Mouse (Mus musculus) embryonic facial prominence, embryonic 13.5 days (tissue): ENCODE data around the gene Chn2. TPM values are rescaled to one million over a fixed set of nuclear protein-coding genes. Genes with fewer than 3 reads are reported as not detected.

Experiments used
- ATAC-seq: fragments of 200-750 bp; cut with Nextera tagmentation; 2 replicates; pipeline ENCODE4 v1.8.0; 2017; ENCODE audit warnings: low read depth; ENCODE audit not compliant: insufficient number of reproducible peaks, insufficient read depth, low FRiP score, low TSS enrichment
- H3K27ac ChIP-seq: fragments of 300-500 bp; sonication (generic); 2 replicates; pipeline ENCODE4 v1.5.1; 2015; ENCODE audit warnings: moderate library complexity, mild to moderate bottlenecking, inconsistent platforms
- H3K27me3 ChIP-seq: fragments of 300-500 bp; sonication (generic); 2 replicates; pipeline ENCODE4 v1.6.1; 2015; ENCODE audit warnings: mild to moderate bottlenecking, inconsistent platforms
- H3K36me3 ChIP-seq: fragments of 300-500 bp; sonication (generic); 2 replicates; pipeline ENCODE4 v1.6.1; 2015; ENCODE audit warnings: mild to moderate bottlenecking, inconsistent platforms
- H3K4me1 ChIP-seq: fragments of 300-500 bp; sonication (generic); 2 replicates; pipeline ENCODE4 v1.6.1; 2015; ENCODE audit warnings: inconsistent platforms
- H3K4me2 ChIP-seq: fragments of 300-500 bp; sonication (generic); 2 replicates; pipeline ENCODE4 v1.6.1; 2015; ENCODE audit warnings: moderate library complexity, mild to moderate bottlenecking, inconsistent platforms
- H3K4me3 ChIP-seq: fragments of 300-500 bp; sonication (generic); 2 replicates; pipeline ENCODE4 v1.5.1; 2015; ENCODE audit warnings: mild to moderate bottlenecking, inconsistent platforms
- H3K9ac ChIP-seq: fragments of 300-500 bp; sonication (generic); 2 replicates; pipeline ENCODE4 v1.6.1; 2015; ENCODE audit warnings: mild to moderate bottlenecking, inconsistent platforms
- H3K9me3 ChIP-seq: fragments of 300-500 bp; sonication (generic); 2 replicates; pipeline ENCODE4 v1.6.1; 2016; ENCODE audit warnings: inconsistent platforms
- WGBS: fragments of 180-500 bp; shearing (Covaris S2); methylation state at CpG from one replicate; pipeline ENCODE4 v1.1.7; 2015; ENCODE audit warnings: mixed read lengths; 5-methylcytosine and 5-hydroxymethylcytosine counted together
- polyA plus RNA-seq: library from polyadenylated mRNA; unstranded; fragments of >200 nt; fragmentation: Nextera tagmentation; extraction: Ambion mirVana; gene quantifications from 2 replicates; pipeline ENCODE4 v1.2.1, GENCODE M21; 2015

Chn2 gene
- polyA plus RNA-seq, 1 experiment from 2014 or later, result 9.7 TPM

- no peak overlapping the region for H3K4me2 ChIP-seq
- no peaks in the 10 kb centered on the region for H3K27me3 ChIP-seq
- peaks cover 19% of the 10 kb centered on the region for H3K4me1 ChIP-seq
- 48% methylated on average over 4 of the region's 4 CpGs for WGBS
- no peak overlapping the region for H3K4me3 ChIP-seq
- ATAC-seq, result no peak
- H3K9me3 ChIP-seq, result no peaks in the 10 kb centered on the region
- H3K27ac ChIP-seq, result no peak overlapping the region
- H3K9ac ChIP-seq, result no peak overlapping the region
- H3K36me3 ChIP-seq, result no peaks in the 10 kb centered on the region
These were observed 186.0 kb downstream of the Chn2 start for GRCm38 (mm10) chr6:54225327-54225726.

- Histone ChIP-seq H3K9me3 (no peaks in the 10 kb centered on the region), H3K4me3 (no peak overlapping the region), H3K4me2 (no peak overlapping the region), H3K27me3 (no peaks in the 10 kb centered on the region), H3K4me1 (peaks cover 19% of the 10 kb centered on the region), H3K36me3 (no peaks in the 10 kb centered on the region), H3K9ac (no peak overlapping the region), H3K27ac (no peak overlapping the region)
- whole genome bisulfite sequencing, result 90% methylated on average over 3 of the region's 3 CpGs
- no peak for ATAC-seq
These were observed 187.7 kb downstream of the Chn2 start for GRCm38 (mm10) chr6:54227061-54227460.

GRCm38 (mm10) chr6:54228421-54228820 is 189.1 kb downstream of the Chn2 start:
- Histone ChIP-seq H3K27ac (no peak overlapping the region; the same call in 1 of the 2 replicates), H3K9ac (no peak overlapping the region)
- 48% methylated on average over 9 of the region's 9 CpGs for WGBS

GRCm38 (mm10) chr6:54228874-54229273 is 189.5 kb downstream of the Chn2 start:
- ATAC-seq, result no peak
- H3K4me3 ChIP-seq, result no peak overlapping the region
- no peak overlapping the region for H3K4me2 ChIP-seq
- no peaks in the 10 kb centered on the region for H3K27me3 ChIP-seq
- H3K9ac ChIP-seq, result no peak overlapping the region
- WGBS, result 0% methylated on average over 2 of the region's 2 CpGs
- no peak overlapping the region for H3K27ac ChIP-seq
- no peaks in the 10 kb centered on the region for H3K36me3 ChIP-seq
- H3K9me3 ChIP-seq, result 0 out of 2 replicates have a peak, but pooled peaks cover 4% of the 10 kb centered on the region
- peaks cover 19% of the 10 kb centered on the region for H3K4me1 ChIP-seq

More at GRCm38 (mm10) chr6:54228421-54228820, 189.1 kb downstream of the Chn2 start:
- Histone ChIP-seq H3K4me3 (no peak overlapping the region), H3K9me3 (0 out of 2 replicates have a peak, but pooled peaks cover 2% of the 10 kb centered on the region), H3K4me2 (no peak overlapping the region), H3K4me1 (peaks cover 19% of the 10 kb centered on the region), H3K36me3 (no peaks in the 10 kb centered on the region), H3K27me3 (no peaks in the 10 kb centered on the region)
- no peak for ATAC-seq

GRCm38 (mm10) chr6:54231769-54232558 is 192.6 kb downstream of the Chn2 start:
- Histone ChIP-seq H3K4me2 (no peak overlapping the region), H3K4me1 (peaks cover 8% of the 10 kb centered on the region; the same call in 1 of the 2 replicates), H3K4me3 (no peak overlapping the region), H3K9me3 (0 out of 2 replicates have a peak, but pooled peaks cover 4% of the 10 kb centered on the region), H3K9ac (no peak overlapping the region), H3K27me3 (no peaks in the 10 kb centered on the region), H3K27ac (no peak overlapping the region), H3K36me3 (no peaks in the 10 kb centered on the region)
- WGBS, result 73% methylated on average over 13 of the region's 13 CpGs
- ATAC-seq, result no peak

- ATAC-seq, result no peak
- H3K4me3 ChIP-seq, result no peak overlapping the region
- WGBS, result 88% methylated on average over 9 of the region's 9 CpGs
- no peaks in the 10 kb centered on the region for H3K27me3 ChIP-seq
- H3K4me2 ChIP-seq, result no peak overlapping the region
- H3K4me1 ChIP-seq, result no peaks in the 10 kb centered on the region
- H3K9ac ChIP-seq, result no peak overlapping the region
- H3K36me3 ChIP-seq, result no peaks in the 10 kb centered on the region
- H3K27ac ChIP-seq, result no peak overlapping the region
- H3K9me3 ChIP-seq, result peaks cover 4% of the 10 kb centered on the region; the same call in 1 of the 2 replicates
These were observed 197.1 kb downstream of the Chn2 start for GRCm38 (mm10) chr6:54236441-54236840.

GRCm38 (mm10) chr6:54241761-54242160 is 202.4 kb downstream of the Chn2 start:
- no peak overlapping the region for H3K9ac ChIP-seq
- WGBS, result 71% methylated on average over 5 of the region's 5 CpGs
- H3K4me3 ChIP-seq, result no peak overlapping the region
- H3K4me1 ChIP-seq, result 0 out of 2 replicates have a peak, but pooled peaks cover 7% of the 10 kb centered on the region
- H3K27me3 ChIP-seq, result no peaks in the 10 kb centered on the region
- no peak overlapping the region for H3K4me2 ChIP-seq
- H3K27ac ChIP-seq, result no peak overlapping the region
- ATAC-seq, result no peak
- H3K9me3 ChIP-seq, result no peaks in the 10 kb centered on the region; the same call in 1 of the 2 replicates
- no peaks in the 10 kb centered on the region for H3K36me3 ChIP-seq

- Histone ChIP-seq H3K36me3 (no peaks in the 10 kb centered on the region), H3K4me2 (no peak overlapping the region), H3K9me3 (no peaks in the 10 kb centered on the region; the same call in 1 of the 2 replicates), H3K27me3 (no peaks in the 10 kb centered on the region), H3K4me3 (no peak overlapping the region), H3K27ac (no peak overlapping the region), H3K9ac (no peak overlapping the region), H3K4me1 (0 out of 2 replicates have a peak, but pooled peaks cover 7% of the 10 kb centered on the region)
- 59% methylated on average over 9 of the region's 9 CpGs for WGBS
- no peak for ATAC-seq
These were observed 202.9 kb downstream of the Chn2 start for GRCm38 (mm10) chr6:54242286-54242685.

GRCm38 (mm10) chr6:54248354-54249252 is 209.2 kb downstream of the Chn2 start:
- no peaks in the 10 kb centered on the region for H3K9me3 ChIP-seq
- no peaks in the 10 kb centered on the region for H3K36me3 ChIP-seq
- no peak for ATAC-seq
- no peak overlapping the region for H3K4me3 ChIP-seq
- WGBS, result 40% methylated on average over 8 of the region's 8 CpGs
- H3K27me3 ChIP-seq, result 0 out of 2 replicates have a peak, but pooled peaks cover 6% of the 10 kb centered on the region
- no peak overlapping the region for H3K27ac ChIP-seq
- H3K9ac ChIP-seq, result no peak overlapping the region
- peaks cover 19% of the 10 kb centered on the region for H3K4me1 ChIP-seq
- no peak overlapping the region for H3K4me2 ChIP-seq

GRCm38 (mm10) chr6:54251401-54252191 is 212.2 kb downstream of the Chn2 start:
- 40% methylated on average over 17 of the region's 17 CpGs for whole genome bisulfite sequencing
- Histone ChIP-seq H3K27ac (no peak overlapping the region), H3K9me3 (no peaks in the 10 kb centered on the region), H3K9ac (no peak overlapping the region), H3K4me3 (no peak overlapping the region), H3K36me3 (no peaks in the 10 kb centered on the region), H3K4me2 (no peak overlapping the region), H3K4me1 (peaks cover 35% of the 10 kb centered on the region), H3K27me3 (peaks cover 6% of the 10 kb centered on the region)
- no peak for ATAC-seq

GRCm38 (mm10) chr6:54253206-54253605 is 213.9 kb downstream of the Chn2 start:
- no peaks in the 10 kb centered on the region for H3K36me3 ChIP-seq
- WGBS, result 68% methylated on average over 5 of the region's 5 CpGs

More at GRCm38 (mm10) chr6:54253206-54253605, 213.9 kb downstream of the Chn2 start:
- peaks cover 44% of the 10 kb centered on the region for H3K4me1 ChIP-seq
- H3K4me2 ChIP-seq, result no peak overlapping the region
- H3K27me3 ChIP-seq, result peaks cover 6% of the 10 kb centered on the region
- H3K4me3 ChIP-seq, result no peak overlapping the region
- ATAC-seq, result no peak
- H3K9ac ChIP-seq, result no peak overlapping the region
- no peak overlapping the region for H3K27ac ChIP-seq
- H3K9me3 ChIP-seq, result no peaks in the 10 kb centered on the region
